ENCODE assay signal across 8 mouse cellular contexts in genomic region chr1:120207568-120207967, GRCm38 (mm10).
DNase-seq lines count a peak whose midpoint lies in the region; ATAC-seq and TF ChIP-seq lines count a peak whose summit lies in the region.

No protein-coding gene starts in this region.

- CTCF ChIA-PET in Patski (lab: Charles Lee) = interaction anchor here (1.2 to 3.9 kb wide), 2 partner anchors 10 to 36 kb away, joined by 3 to 25 read pairs; no protein-coding TSS in a partner anchor

- H3K4me3 ChIP-seq in forebrain, postnatal 0 days (ENCODE audit: low read depth, low read length) = no peak overlapping the region
- H3K4me3 ChIP-seq in forebrain, embryonic 12.5 days (replicated peaks) = no peak overlapping the region

- no peak overlapping the region for H3K27ac ChIP-seq in forebrain, postnatal 0 days (ENCODE audit: low read depth, low read length)
- no peak overlapping the region for H3K27ac ChIP-seq in forebrain, embryonic 12.5 days

- H3K4me2 ChIP-seq in forebrain, postnatal 0 days (ENCODE audit: low read depth) = no peak overlapping the region
- H3K4me2 ChIP-seq in forebrain, embryonic 12.5 days = no peak overlapping the region

- no peak for TF ChIP-seq CTCF in forebrain, postnatal 0 days (IDR thresholded peaks at IDR 0.05; ENCODE audit: low read depth)
- TF ChIP-seq CTCF in Patski (IDR thresholded peaks at IDR 0.05) = no peak

- in situ Hi-C loops in Patski (cut with MboI; ENCODE audit: low pct_unique_long_range_greater_than_20kb) = no loop called here

- H3K27me3 ChIP-seq in forebrain, postnatal 0 days (ENCODE audit: insufficient read depth, low read length) = no peaks in the 10 kb centered on the region
- 0 out of 2 replicates have a peak, but pooled peaks cover under 1% of the 10 kb centered on the region for H3K27me3 ChIP-seq in forebrain, embryonic 12.5 days
- H3K27me3 ChIP-seq in Patski = no peaks in the 10 kb centered on the region

- DNase-seq in forebrain, postnatal 0 days = peak; percentile 46
- DNase-seq in Patski (ENCODE audit: low read depth, low spot score) = peak; percentile 85
- DNase-seq in fibroblast of lung, adult 2 months (ENCODE audit: low read depth) = peak; percentile 41
- DNase-seq in left cerebral cortex, postnatal 36 days (ENCODE audit: low spot score in 2 of 2) = peak; percentile 42 to 58
- DNase-seq in spleen, postnatal 10 days (ENCODE audit: low spot score in 2 of 2) = no peak
- DNase-seq in c-Kit-positive CD71-positive TER-119-positive erythroid progenitor cells, embryonic 14.5 days (ENCODE audit: low spot score) = no peak

- intact Hi-C loops in left cerebral cortex, postnatal 36 days (cut with DNase I) = no loop called here

- no peaks in the 10 kb centered on the region for H3K4me1 ChIP-seq in forebrain, postnatal 0 days (ENCODE audit: insufficient read depth)
- H3K4me1 ChIP-seq in forebrain, embryonic 12.5 days = no peaks in the 10 kb centered on the region

- 0 out of 2 replicates have a peak, but pooled peaks have one; percentile 32 for ATAC-seq in forebrain, postnatal 0 days
- no peak for ATAC-seq in forebrain, embryonic 12.5 days (ENCODE audit: low FRiP score)
- ATAC-seq in Patski = peak; percentile 60
- no peak for ATAC-seq in erythroblast, adult 5-6 weeks (replicated peaks; ENCODE audit: low FRiP score, poor library complexity, severe bottlenecking)

- no peaks in the 10 kb centered on the region for H3K9me3 ChIP-seq in forebrain, postnatal 0 days (ENCODE audit: low read length)
- no peaks in the 10 kb centered on the region for H3K9me3 ChIP-seq in forebrain, embryonic 12.5 days

- no peaks in the 10 kb centered on the region for H3K36me3 ChIP-seq in forebrain, postnatal 0 days (ENCODE audit: insufficient read depth)
- no peaks in the 10 kb centered on the region for H3K36me3 ChIP-seq in forebrain, embryonic 12.5 days (replicated peaks)

- 28% methylated on average over 6 of the region's 6 CpGs for WGBS in forebrain, postnatal 0 days
- 62% methylated on average over 6 of the region's 6 CpGs for WGBS in forebrain, embryonic 12.5 days

- POLR2A ChIA-PET in Patski (lab: Charles Lee) = no interaction called here

- no peak overlapping the region for H3K9ac ChIP-seq in forebrain, postnatal 0 days
- H3K9ac ChIP-seq in forebrain, embryonic 12.5 days = no peak overlapping the region

Comparison
In these comparisons a context has a peak if more than half of its experiments do, and no peak if none do; other contexts are left out.
1. ATAC-seq: peak in forebrain, postnatal 0 days (single experiment) and Patski (single experiment); none in forebrain, embryonic 12.5 days (single experiment) and erythroblast, adult 5-6 weeks (single experiment).
2. DNase-seq: peak in forebrain, postnatal 0 days (single experiment), Patski (single experiment), fibroblast of lung, adult 2 months (single experiment) and left cerebral cortex, postnatal 36 days (2 of 2); none in spleen, postnatal 10 days (0 of 2) and c-Kit-positive CD71-positive TER-119-positive erythroid progenitor cells, embryonic 14.5 days (single experiment).